Mouse (Mus musculus) MEL (cell line): Measurements from ENCODE around the gene Hdac6. TPM values are rescaled to one million over a fixed set of nuclear protein-coding genes. Genes with fewer than 3 reads are reported as not detected.
A peak's percentile ranks its signal among the peaks of the same experiment; 100 is the strongest.

Experiments
- DNase-seq: peaks from one replicate; pipeline ENCODE4 v3.0.0; 2011; ENCODE audit warnings: low read depth, low spot score
- H3K27ac ChIP-seq: 2 replicates; pipeline ENCODE4 v1.5.1; 2012; ENCODE audit warnings: low read depth, mild to moderate bottlenecking, control low read depth, low read length, moderate library complexity; ENCODE audit not compliant: control insufficient read depth
- H3K27me3 ChIP-seq, 2 experiments: fragments of 150-350 bp in 1 of 2; sonication (generic) in 1 of 2; 2 replicates each; pipeline ENCODE4 v1.6.1; 2012; ENCODE audit warnings: low read length in 2 of 2, mild to moderate bottlenecking in 2 of 2, improper control_type of control experiment in 1 of 2, moderate library complexity in 1 of 2; ENCODE audit not compliant: insufficient read depth in 2 of 2, control insufficient read depth in 1 of 2
- H3K36me3 ChIP-seq, 2 experiments: 2 replicates each; pipeline ENCODE4 v1.6.1; 2012 to 2014; ENCODE audit warnings: low read length in 2 of 2, improper control_type of control experiment in 1 of 2, inconsistent platforms in 1 of 2, mild to moderate bottlenecking in 1 of 2; ENCODE audit not compliant: insufficient read depth in 2 of 2, control insufficient read depth in 1 of 2
- H3K4me1 ChIP-seq, 2 experiments: fragments of 150-350 bp in 1 of 2; sonication (generic) in 1 of 2; 2 replicates each; pipeline ENCODE4 v1.6.1; 2012; ENCODE audit warnings: low read length in 2 of 2, improper control_type of control experiment in 1 of 2, mild to moderate bottlenecking in 1 of 2; ENCODE audit not compliant: insufficient read depth in 2 of 2, control insufficient read depth in 1 of 2
- H3K4me3 ChIP-seq, 2 experiments: fragments of 150-350 bp in 1 of 2; sonication (generic) in 1 of 2; 2 replicates each; pipeline ENCODE4 v1.5.1; 2012; ENCODE audit warnings: low read depth in 2 of 2, low read length in 2 of 2, mild to moderate bottlenecking in 2 of 2, moderate library complexity in 2 of 2, control low read depth in 1 of 2, improper control_type of control experiment in 1 of 2; ENCODE audit not compliant: control insufficient read depth in 1 of 2, insufficient read depth in 1 of 2
- H3K79me2 ChIP-seq: 2 replicates; pipeline ENCODE4 v1.6.1; 2012; ENCODE audit warnings: mild to moderate bottlenecking, low read length, moderate library complexity; ENCODE audit not compliant: control insufficient read depth, poor library complexity, insufficient read depth
- H3K9ac ChIP-seq: 2 replicates; pipeline ENCODE4 v1.6.1; 2012; ENCODE audit warnings: low read depth, mild to moderate bottlenecking, control low read depth, low read length, moderate library complexity; ENCODE audit not compliant: control insufficient read depth, poor library complexity, severe bottlenecking
- H3K9me3 ChIP-seq: fragments of 150-350 bp; sonication (generic); replicated peaks from 2 replicates; pipeline ENCODE4 v1.6.1; 2012; ENCODE audit warnings: mild to moderate bottlenecking, low read length, improper control_type of control experiment, moderate library complexity; ENCODE audit not compliant: insufficient read depth
- CTCF ChIP-seq, 3 experiments: IDR thresholded peaks in 2 of 3; conservative IDR thresholded peaks in 1 of 3; 2 replicates each; pipeline ENCODE4 v1.5.1; 2011 to 2012; ENCODE audit warnings: low read length in 3 of 3, low read depth in 2 of 3, mild to moderate bottlenecking in 2 of 3, improper control_type of control experiment in 1 of 3, inconsistent platforms in 1 of 3, mixed read lengths in 1 of 3, moderate library complexity in 1 of 3; ENCODE audit not compliant: control insufficient read depth in 1 of 3, insufficient read depth in 1 of 3, poor library complexity in 1 of 3, severe bottlenecking in 1 of 3
- E2F4 ChIP-seq: IDR thresholded peaks from 2 replicates; pipeline ENCODE4 v1.6.1; 2011; ENCODE audit warnings: low read depth, low read length, improper control_type of control experiment, borderline replicate concordance
- GATA1 ChIP-seq: IDR thresholded peaks from 2 replicates; pipeline ENCODE4 v1.6.1; 2011; ENCODE audit warnings: low read depth, low read length, improper control_type of control experiment
- MAFK ChIP-seq: IDR thresholded peaks from 2 replicates; pipeline ENCODE4 v1.6.1; 2011; ENCODE audit warnings: low read depth, mild to moderate bottlenecking, low read length, improper control_type of control experiment, borderline replicate concordance
- MAX ChIP-seq: IDR thresholded peaks from 2 replicates; pipeline ENCODE4 v1.6.1; 2011; ENCODE audit warnings: low read length, improper control_type of control experiment
- MXI1 ChIP-seq: IDR thresholded peaks from 2 replicates; pipeline ENCODE4 v1.6.1; 2011; ENCODE audit warnings: mild to moderate bottlenecking, low read depth, low read length, improper control_type of control experiment
- MYB ChIP-seq: IDR thresholded peaks from 2 replicates; pipeline ENCODE4 v1.6.1; 2011; ENCODE audit warnings: mild to moderate bottlenecking, low read depth, low read length, improper control_type of control experiment
- NRF1 ChIP-seq: IDR thresholded peaks from 2 replicates; pipeline ENCODE4 v1.6.1; 2014; ENCODE audit warnings: low read depth, mild to moderate bottlenecking, inconsistent platforms, low read length, improper control_type of control experiment, moderate library complexity; ENCODE audit not compliant: poor library complexity, insufficient read depth, severe bottlenecking
- POLR2A ChIP-seq, 2 experiments: IDR thresholded peaks; 2 replicates each; pipeline ENCODE4 v1.6.1; 2011 to 2012; ENCODE audit warnings: low read length in 2 of 2, mild to moderate bottlenecking in 2 of 2, control low read depth in 1 of 2, improper control_type of control experiment in 1 of 2, low read depth in 1 of 2, moderate library complexity in 1 of 2; ENCODE audit not compliant: control insufficient read depth in 1 of 2, insufficient read depth in 1 of 2, poor library complexity in 1 of 2
- RAD21 ChIP-seq: IDR thresholded peaks from 2 replicates; pipeline ENCODE4 v1.6.1; 2011; ENCODE audit warnings: mild to moderate bottlenecking, low read depth, low read length, improper control_type of control experiment
- SIN3A ChIP-seq: IDR thresholded peaks from 2 replicates; pipeline ENCODE4 v1.6.1; 2012; ENCODE audit warnings: low read length, improper control_type of control experiment, inconsistent platforms
- SMC3 ChIP-seq: IDR thresholded peaks from 2 replicates; pipeline ENCODE4 v1.6.1; 2011; ENCODE audit warnings: low read depth, low read length, improper control_type of control experiment
- UBTF ChIP-seq: IDR thresholded peaks from 2 replicates; pipeline ENCODE4 v1.6.1; 2012; ENCODE audit warnings: low read depth, mild to moderate bottlenecking, inconsistent platforms, low read length, improper control_type of control experiment, moderate library complexity, borderline replicate concordance; ENCODE audit not compliant: insufficient read depth
- USF1 ChIP-seq: IDR thresholded peaks from 2 replicates; pipeline ENCODE4 v1.6.1; 2014; ENCODE audit warnings: low read depth, mild to moderate bottlenecking, inconsistent platforms, low read length, improper control_type of control experiment, moderate library complexity
- USF2 ChIP-seq, 2 experiments: IDR thresholded peaks; 2 replicates each; pipeline ENCODE4 v1.6.1; 2011 to 2012; ENCODE audit warnings: improper control_type of control experiment in 2 of 2, low read length in 2 of 2, borderline replicate concordance in 1 of 2, inconsistent platforms in 1 of 2, low read depth in 1 of 2, mild to moderate bottlenecking in 1 of 2; ENCODE audit not compliant: insufficient read depth in 1 of 2
- ZKSCAN1 ChIP-seq: IDR thresholded peaks from 2 replicates; pipeline ENCODE4 v1.6.1; 2012; ENCODE audit warnings: low read depth, mild to moderate bottlenecking, inconsistent platforms, low read length, improper control_type of control experiment, moderate library complexity
- ZMIZ1 ChIP-seq: IDR thresholded peaks from 2 replicates; pipeline ENCODE4 v1.6.1; 2012; ENCODE audit warnings: low read depth, mild to moderate bottlenecking, inconsistent platforms, low read length, improper control_type of control experiment, moderate library complexity
- polyA plus RNA-seq, 2 experiments: library from polyadenylated mRNA; stranded (reverse) in 1 of 2; unstranded in 1 of 2; fragments of >175 nt in 1 of 2; fragments of >200 nt in 1 of 2; gene quantifications; 2 replicates each; pipeline versions ENCODE4 v1.2.1 to v1.2.4; 2012; ENCODE audit warnings: low replicate concordance in 2 of 2, low read depth in 1 of 2; ENCODE audit not compliant: insufficient read length in 2 of 2, insufficient read depth in 1 of 2, missing spikeins in 1 of 2
- total RNA-seq: library from RNA; depleted of rRNA; stranded (reverse); fragments of 300-350 nt; gene quantifications from 2 replicates; pipeline ENCODE4 v1.2.3, GENCODE M21; 2012

Gene Hdac6
- total and polyA plus RNA-seq, 3 experiments = 6.3 to 19.7 TPM; not detected in 1

- Histone ChIP-seq H3K27me3 (no peaks in the 10 kb centered on the region), H3K4me1 (no peaks in the 10 kb centered on the region), H3K79me2 (no peaks in the 10 kb centered on the region), H3K9ac (no peak overlapping the region), H3K36me3 (no peaks in the 10 kb centered on the region), H3K27ac (no peak overlapping the region), H3K9me3 (no peaks in the 10 kb centered on the region), H3K4me3 (no peak overlapping the region)
- TF ChIP-seq MAX (no peak), UBTF (no peak), SIN3A (no peak), MXI1 (no peak), GATA1 (no peak), RAD21 (no peak), MAFK (no peak), ZKSCAN1 (no peak), E2F4 (no peak), MYB (no peak)
- no peak for DNase-seq
Measured at GRCm38 (mm10) chrX:7937667-7938066, 10.0 kb downstream of the Hdac6 start.

GRCm38 (mm10) chrX:7936874-7937273, 10.8 kb downstream of the Hdac6 start:
- no peaks in the 10 kb centered on the region for H3K9me3 ChIP-seq
- H3K79me2 ChIP-seq = no peaks in the 10 kb centered on the region
- no peak overlapping the region for H3K9ac ChIP-seq
- DNase-seq = peak; percentile 44
- H3K36me3 ChIP-seq = no peaks in the 10 kb centered on the region
- H3K4me3 ChIP-seq = no peak overlapping the region
- no peak overlapping the region for H3K27ac ChIP-seq
- no peaks in the 10 kb centered on the region for H3K4me1 ChIP-seq
- TF ChIP-seq CTCF (IDR thresholded peaks at IDR 0.05 in 2 of 3, conservative IDR thresholded peaks at IDR 0.05 in 1 of 3; ENCODE audit: control insufficient read depth in 1 of 3, insufficient read depth in 1 of 3, low read depth in 2 of 3, low read length in 3 of 3, poor library complexity in 1 of 3, severe bottlenecking in 1 of 3) (peak; percentile 28 to 44 (median 42); a peak in 5 of 6 replicates), MXI1 (no peak), SMC3 (peak; percentile 27)
- no peaks in the 10 kb centered on the region for H3K27me3 ChIP-seq

- Histone ChIP-seq H3K9me3 (no peaks in the 10 kb centered on the region), H3K27ac (no peak within 1 kb of the TSS), H3K27me3 (peaks cover 0 to 2% of the 10 kb centered on the region in 2 experiments; a peak in 3 of 4 replicates), H3K9ac (no peak within 1 kb of the TSS), H3K4me3 (no peak within 1 kb of the TSS), H3K79me2 (no peaks in the 10 kb centered on the region), H3K36me3 (no peaks in the 10 kb centered on the region), H3K4me1 (no peaks in the 10 kb centered on the region)
- TF ChIP-seq USF1 (no peak), CTCF (IDR thresholded peaks at IDR 0.05 in 2 of 3, conservative IDR thresholded peaks at IDR 0.05 in 1 of 3; ENCODE audit: control insufficient read depth in 1 of 3, insufficient read depth in 1 of 3, low read depth in 2 of 3, low read length in 3 of 3, poor library complexity in 1 of 3, severe bottlenecking in 1 of 3) (no peak), POLR2A (IDR thresholded peaks at IDR 0.05; ENCODE audit: control insufficient read depth in 1 of 2, insufficient read depth in 1 of 2, low read depth in 1 of 2, low read length in 2 of 2, poor library complexity in 1 of 2) (no peak), USF2 (IDR thresholded peaks at IDR 0.05; ENCODE audit: borderline replicate concordance in 1 of 2, insufficient read depth in 1 of 2, low read depth in 1 of 2, low read length in 2 of 2) (no peak), ZMIZ1 (no peak), NRF1 (no peak)
- no peak for DNase-seq
Measured at GRCm38 (mm10) chrX:7928270-7928790, 19.4 kb downstream of the Hdac6 start, which contains the start of gene Eras. Eras (minus strand) TSS chrX:7928607.
